In genomic region chr14:53621376-53621775, GRCm38 (mm10) we compare ENCODE assay signal across 8 mouse cellular contexts.
DNase-seq lines count a peak whose midpoint lies in the region; ATAC-seq and TF ChIP-seq lines count a peak whose summit lies in the region.
"Not testable (repeated sequence)": the region's sequence is repeated elsewhere in the genome, so short reads cannot be mapped to it uniquely, and the experiment has no call there.

No protein-coding gene starts in this region.

- TF ChIP-seq CTCF in ES-Bruce4 (IDR thresholded peaks at IDR 0.05; ENCODE audit: low read depth, low read length) = peak; percentile 62
- peak; percentile 64 for TF ChIP-seq CTCF in liver, embryonic 14.5 days (IDR thresholded peaks at IDR 0.05; ENCODE audit: low read depth)
- TF ChIP-seq CTCF in testis, adult 2 months (IDR thresholded peaks at IDR 0.05; ENCODE audit: control insufficient read depth, insufficient read depth, insufficient replicate concordance, low read depth, low read length) = peak; percentile 64; the same call in 1 of the 2 replicates

- WGBS in liver, embryonic 14.5 days (ENCODE audit: insufficient replicate concordance) = 37% methylated on average over 4 of the region's 4 CpGs

- ATAC-seq in liver, embryonic 14.5 days (ENCODE audit: insufficient read depth) = not testable (repeated sequence)
- 0 out of 2 replicates have a peak, but pooled peaks have one; percentile 41 for ATAC-seq in megakaryocyte-erythroid progenitor cell, adult 5-6 weeks (replicated peaks; ENCODE audit: low FRiP score, low TSS enrichment, poor library complexity, severe bottlenecking)

- H3K4me1 ChIP-seq in ES-Bruce4 (ENCODE audit: control insufficient read depth, insufficient read depth, low read length); liver, embryonic 14.5 days (replicated peaks; ENCODE audit: control insufficient read depth in 2 of 2, insufficient read depth in 2 of 2, low read length in 1 of 2); testis, adult 2 months (ENCODE audit: control insufficient read depth, insufficient read depth, low read length): not testable (repeated sequence)

- not testable (repeated sequence) for H3K4me3 ChIP-seq in ES-Bruce4 (ENCODE audit: low read depth, low read length); liver, embryonic 14.5 days (ENCODE audit: insufficient read depth in 1 of 2, low read depth in 2 of 2, low read length in 2 of 2); testis, adult 2 months (ENCODE audit: control insufficient read depth, low read depth, low read length)

- TF ChIP-seq POLR2A in ES-Bruce4 (IDR thresholded peaks at IDR 0.05; ENCODE audit: insufficient read depth, low read length); testis, adult 2 months (IDR thresholded peaks at IDR 0.05; ENCODE audit: control insufficient read depth, low read depth, low read length): not testable (repeated sequence)

- not testable (repeated sequence) for H3K9ac ChIP-seq in ES-Bruce4 (ENCODE audit: low read depth, poor library complexity, severe bottlenecking); liver, embryonic 14.5 days (replicated peaks)

- H3K4me2 ChIP-seq in liver, embryonic 14.5 days (ENCODE audit: low read depth) = not testable (repeated sequence)

- DNase-seq in A20 (ENCODE audit: low read depth, low spot score) = peak; percentile 39
- DNase-seq in T-cell, adult 2 months (ENCODE audit: low spot score) = peak; percentile 19
- DNase-seq in induced T-regulatory cell, adult 2 months (ENCODE audit: low read depth) = peak; percentile 36
- not testable (repeated sequence) for DNase-seq in liver, embryonic 14.5 days (ENCODE audit: low read depth in 3 of 3, low spot score in 3 of 3)
- DNase-seq in thymus, postnatal 36 days = peak; percentile 32 to 39

- H3K27me3 ChIP-seq in ES-Bruce4 (ENCODE audit: control insufficient read depth, insufficient read depth, low read length, poor library complexity, severe bottlenecking); liver, embryonic 14.5 days (ENCODE audit: control insufficient read depth, insufficient read depth, low read length); testis, adult 2 months (ENCODE audit: control insufficient read depth, insufficient read depth, low read length): not testable (repeated sequence)

- TF ChIP-seq EP300 in ES-Bruce4 (IDR thresholded peaks at IDR 0.05; ENCODE audit: insufficient read depth, low read depth, low read length); liver, embryonic 14.5 days (IDR thresholded peaks at IDR 0.05; ENCODE audit: low read depth): not testable (repeated sequence)

- not testable (repeated sequence) for H3K27ac ChIP-seq in ES-Bruce4 (ENCODE audit: insufficient read depth, low read length); liver, embryonic 14.5 days; testis, adult 2 months (ENCODE audit: control insufficient read depth, insufficient read depth, low read depth, low read length)

- not testable (repeated sequence) for H3K9me3 ChIP-seq in ES-Bruce4 (replicated peaks; ENCODE audit: control insufficient read depth, insufficient read depth, low read length, poor library complexity, severe bottlenecking); liver, embryonic 14.5 days (ENCODE audit: control insufficient read depth, low read length)

- not testable (repeated sequence) for H3K36me3 ChIP-seq in ES-Bruce4 (ENCODE audit: control insufficient read depth, insufficient read depth, low read length, poor library complexity, severe bottlenecking); liver, embryonic 14.5 days (replicated peaks; ENCODE audit: control insufficient read depth, insufficient read depth, low read depth); testis, adult 2 months (ENCODE audit: control insufficient read depth, insufficient read depth, low read length)
